Mouse (Mus musculus): Measurements from ENCODE around the gene Six1.
A peak's percentile ranks its signal among the peaks of the same experiment; 100 is the strongest.
"Not testable (repeated sequence)": the region's sequence is repeated elsewhere in the genome, so short reads cannot be mapped to it uniquely, and the experiment has no call there.

Six1 gene

DNA sequence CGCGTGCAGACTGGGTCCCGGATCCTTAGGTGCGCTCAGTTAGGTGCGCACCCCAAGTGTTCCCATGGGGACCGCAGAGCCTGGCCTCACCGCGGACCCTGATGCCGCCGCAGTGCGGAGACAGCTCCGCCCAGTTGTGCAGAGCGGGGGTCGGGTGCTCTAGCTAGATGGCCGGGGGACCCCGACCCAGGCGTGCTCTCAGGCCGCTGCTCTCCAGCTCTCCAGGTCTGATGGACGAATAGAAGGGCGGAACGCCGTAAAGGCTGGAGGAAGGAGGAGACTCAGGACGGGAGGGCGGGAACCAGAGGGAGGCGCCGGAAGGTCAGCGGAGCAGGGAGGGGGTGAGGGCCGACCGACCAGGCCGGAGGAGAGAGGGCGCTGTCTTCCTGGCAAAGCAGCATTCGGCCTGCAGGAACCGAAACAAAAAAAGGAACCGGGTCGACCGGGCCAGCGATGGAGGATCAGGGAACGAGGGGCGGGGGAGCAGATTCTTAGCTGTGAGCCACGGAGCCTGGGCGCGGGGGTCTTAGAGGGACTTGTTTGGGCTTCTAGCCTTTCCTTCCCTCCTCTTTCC is at the start of gene Six1:
TSS of gene Six1 (minus strand) at position 220 of the 574 bp plus-strand sequence.
- DNase-seq (ENCODE audit: low spot score in 2 of 2) = peak in 1 of 2 experiments; percentile 3

DNA sequence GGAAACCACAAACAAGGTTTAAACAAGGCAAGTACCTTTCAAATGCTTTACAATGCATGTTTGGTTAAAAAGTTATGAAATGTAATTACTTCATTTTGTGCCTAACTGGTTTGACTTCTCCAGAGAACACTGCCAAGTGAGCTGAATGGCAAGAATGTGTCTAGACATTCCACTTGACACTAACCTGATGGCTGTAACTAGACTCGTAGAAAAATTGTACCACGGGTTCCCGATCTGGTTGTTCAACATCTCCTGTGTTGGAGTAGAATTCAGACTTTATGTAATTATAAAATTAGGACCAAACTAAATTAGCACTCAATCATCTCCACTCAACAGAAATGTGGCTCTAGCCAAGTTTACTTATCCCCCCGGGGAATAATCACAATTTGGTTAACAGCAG is 44.9 kb upstream of the Six1 start:
- DNase-seq (ENCODE audit: low spot score in 2 of 2) = no peak

DNA sequence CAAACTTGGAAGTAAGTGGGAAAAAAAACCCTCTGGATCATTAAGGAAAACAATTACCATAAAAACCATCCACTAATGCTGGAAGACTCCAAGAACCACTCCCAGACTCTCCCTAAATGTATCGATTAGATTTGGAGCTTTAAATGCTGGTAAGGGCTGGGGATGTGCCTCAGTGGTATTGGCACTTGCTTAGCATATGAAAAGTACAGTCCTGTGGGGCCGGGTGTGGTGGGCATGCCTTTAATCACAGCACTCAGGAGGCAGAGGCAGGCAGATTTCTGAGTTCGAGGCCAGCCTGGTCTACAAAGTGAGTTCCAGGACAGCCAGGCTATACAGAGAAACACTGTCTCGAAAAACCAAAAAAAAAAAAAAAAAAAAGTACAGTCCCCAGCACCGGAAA is 42.5 kb upstream of the Six1 start:
- not testable (repeated sequence) for DNase-seq (ENCODE audit: low spot score in 2 of 2)

DNA sequence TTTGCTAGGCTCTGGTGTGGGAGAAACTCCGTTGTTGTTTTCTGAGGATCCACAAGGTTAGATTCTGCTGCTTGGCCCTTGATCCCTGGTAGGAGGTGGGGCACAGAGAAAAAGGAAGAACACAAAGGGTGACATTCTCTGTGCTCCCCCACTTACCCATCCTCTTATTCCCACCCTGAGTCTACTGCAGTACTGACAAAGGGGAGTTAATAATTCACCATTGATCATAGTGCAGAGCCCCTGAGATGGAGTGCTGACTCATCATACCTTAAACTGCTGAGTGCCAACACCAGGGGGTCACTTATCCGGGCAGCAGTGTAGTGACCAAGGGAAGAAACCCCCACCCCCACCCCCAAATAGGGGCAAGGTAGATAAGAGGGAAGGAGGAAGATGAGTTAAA is 40.9 kb upstream of the Six1 start:
- DNase-seq (ENCODE audit: low spot score in 2 of 2) = no peak

DNA sequence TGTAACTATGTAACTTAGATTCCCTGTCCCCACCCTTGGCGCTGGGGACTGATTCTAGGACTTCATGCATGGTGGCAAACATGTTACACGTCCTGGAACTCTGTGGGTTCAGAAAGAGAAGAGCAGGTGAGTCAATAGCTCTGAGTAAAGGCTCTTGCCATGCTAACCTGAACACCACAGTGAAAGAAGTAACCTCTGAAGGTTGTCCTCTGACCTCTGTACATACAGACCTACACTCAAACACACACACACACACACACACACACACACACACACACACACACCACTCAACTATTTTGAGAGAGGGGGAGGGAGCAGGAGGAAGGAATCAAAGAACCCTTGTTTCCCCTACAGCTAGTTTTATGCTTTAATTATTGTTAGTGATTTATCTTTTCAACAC is 40.5 kb upstream of the Six1 start:
- DNase-seq (ENCODE audit: low spot score in 2 of 2) = no peak

DNA sequence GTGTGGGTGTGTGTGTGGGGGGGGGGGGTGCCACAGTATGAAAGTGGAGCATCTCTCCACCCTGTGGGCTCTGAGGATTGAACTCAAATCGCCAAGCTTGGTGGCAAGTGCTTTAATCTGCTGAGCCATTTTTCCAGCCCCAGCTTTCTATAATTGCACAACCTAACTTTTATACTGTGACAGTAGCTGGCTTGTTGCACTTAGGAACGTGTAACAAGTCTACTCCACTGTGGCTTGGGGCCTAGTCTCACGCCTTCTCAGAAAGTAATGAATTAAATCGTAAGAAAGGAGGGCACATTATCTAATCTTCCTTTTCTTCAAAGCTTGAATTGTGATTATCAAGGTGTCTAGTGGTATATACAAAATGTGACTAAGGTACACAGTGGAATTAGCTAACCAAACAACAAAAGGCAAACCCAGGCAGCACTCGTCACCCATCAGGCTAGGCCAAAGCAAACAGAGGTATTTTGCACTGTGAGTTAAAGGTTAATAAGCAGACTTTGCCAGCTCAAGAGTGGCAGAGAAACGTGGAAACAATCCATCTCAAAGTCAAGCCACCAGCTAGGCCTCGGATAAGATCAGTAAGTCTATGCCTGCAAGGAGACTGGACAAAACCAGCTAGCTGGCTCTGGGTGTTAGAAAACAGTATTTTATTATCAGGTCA is 37.1 kb upstream of the Six1 start:
- DNase-seq (ENCODE audit: low spot score in 2 of 2) = no peak

DNA sequence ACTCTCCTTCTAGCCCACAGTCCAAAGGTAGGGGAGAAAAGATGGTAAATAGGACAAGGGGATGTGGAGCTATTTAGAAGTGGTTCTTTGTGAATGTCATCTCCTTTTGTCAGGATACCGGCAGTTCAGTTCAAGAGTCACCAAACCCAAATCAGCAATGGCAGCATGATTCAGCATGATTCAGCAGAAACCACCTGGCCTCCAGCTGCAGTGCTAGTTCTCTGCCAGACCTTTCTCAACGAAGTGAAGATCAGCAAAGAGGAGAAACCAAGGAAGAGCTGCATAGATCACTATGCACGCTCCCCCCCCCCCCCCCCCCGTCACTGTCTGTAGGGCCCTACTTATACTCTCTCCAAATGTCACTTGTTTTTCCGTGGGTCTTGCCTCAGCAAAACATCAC is 35.2 kb upstream of the Six1 start:
- no peak for DNase-seq (ENCODE audit: low spot score in 2 of 2)

DNA sequence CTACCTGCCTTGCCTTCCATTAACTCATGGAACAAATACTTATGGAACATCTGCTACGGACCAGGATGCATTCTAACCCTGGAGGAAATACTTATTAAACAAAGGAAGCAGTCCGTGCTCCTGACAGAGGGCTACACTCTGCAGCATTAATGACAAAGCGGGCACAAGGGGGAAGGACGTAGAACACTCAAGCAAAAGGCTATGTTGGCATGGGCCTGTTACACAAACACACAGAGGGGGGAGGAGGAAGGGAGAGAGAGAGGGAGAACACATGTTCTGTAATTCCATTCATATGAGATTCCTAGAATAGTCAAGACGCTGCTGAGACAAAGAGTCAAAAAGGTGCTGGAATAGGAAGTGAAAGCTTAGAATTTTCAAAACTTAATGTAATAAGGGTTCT is 34.8 kb upstream of the Six1 start:
- DNase-seq (ENCODE audit: low spot score in 2 of 2) = no peak

DNA sequence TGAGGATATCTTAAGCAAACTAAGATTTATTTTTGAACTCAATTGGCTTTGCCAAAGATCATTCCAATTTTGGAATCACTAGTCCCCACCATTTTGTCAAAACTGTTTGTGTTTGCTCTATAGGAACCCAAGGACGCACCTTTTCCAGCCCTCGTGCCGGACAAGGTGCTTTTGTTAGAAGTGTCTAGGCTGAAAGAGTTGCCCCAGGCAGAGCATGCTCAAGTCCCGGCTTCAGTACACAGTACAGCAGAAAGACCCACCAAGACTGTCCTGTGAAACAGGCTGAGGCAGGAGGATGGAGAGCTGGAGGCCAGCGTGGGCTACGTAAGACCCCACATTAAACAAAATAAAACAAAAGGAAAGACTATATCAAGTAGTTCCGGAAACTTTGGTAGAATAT is 33.4 kb upstream of the Six1 start:
- no peak for DNase-seq (ENCODE audit: low spot score in 2 of 2)

DNA sequence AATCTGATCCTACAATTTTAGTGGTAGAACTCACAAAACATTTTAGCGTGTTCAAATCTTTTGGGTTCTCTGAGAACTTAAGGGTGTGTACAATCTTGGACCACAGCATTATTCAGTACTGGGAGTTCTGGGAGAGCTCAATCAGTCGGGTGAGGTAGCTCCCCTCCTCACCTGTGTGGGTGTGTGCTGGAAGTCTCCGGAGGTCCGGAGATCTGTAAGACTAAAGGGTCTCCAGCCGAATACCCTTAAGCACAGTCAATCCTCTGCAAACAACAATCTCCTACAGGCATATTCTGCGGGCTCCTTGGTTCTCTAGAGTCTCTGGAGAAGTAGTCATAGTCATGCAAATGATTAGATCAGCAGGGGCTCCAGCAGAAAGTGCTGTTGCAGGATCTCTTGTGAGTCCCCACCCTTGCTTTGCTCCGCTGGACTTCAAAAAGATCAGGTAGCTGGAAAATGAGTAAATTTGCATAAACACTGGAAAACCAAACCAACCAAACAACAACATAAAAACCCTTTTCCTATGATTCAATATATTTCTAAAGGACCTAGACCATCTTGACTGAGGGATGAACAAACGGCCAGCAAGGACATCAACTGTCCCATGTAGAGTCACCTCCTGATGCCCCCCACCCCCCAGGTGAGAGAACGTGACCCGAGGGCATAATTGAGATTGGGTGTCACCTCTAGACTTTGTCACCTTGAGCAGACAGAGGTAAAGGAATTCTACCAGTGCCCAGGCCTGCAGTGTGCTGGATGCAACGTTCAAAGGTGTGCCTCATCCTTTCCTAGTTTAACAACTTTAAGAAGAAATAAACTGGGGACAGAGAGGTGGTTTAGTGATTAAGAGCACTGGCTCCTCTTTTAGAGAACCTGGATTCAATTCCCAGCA is 32.3 kb upstream of the Six1 start:
- no peak for DNase-seq (ENCODE audit: low spot score in 2 of 2)

DNA sequence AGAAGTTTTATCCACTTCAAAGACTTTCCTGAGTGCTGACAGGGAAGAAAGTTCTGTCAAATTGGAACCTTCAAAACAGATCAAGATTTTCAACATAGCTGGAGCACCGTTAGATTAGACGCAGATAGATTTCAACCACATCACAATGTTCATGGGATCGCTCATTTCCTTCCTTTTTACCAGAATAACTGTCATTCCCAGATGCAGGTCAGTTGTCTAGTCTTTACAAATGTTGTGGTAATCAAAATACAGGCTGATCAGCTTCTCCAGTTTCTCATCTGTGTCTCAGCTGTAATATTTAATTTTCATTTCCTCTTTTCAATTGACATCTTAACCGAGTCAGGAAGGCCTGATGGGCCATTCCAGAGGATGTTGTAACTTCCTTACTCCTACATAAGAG is 30.1 kb upstream of the Six1 start:
- DNase-seq (ENCODE audit: low spot score in 2 of 2) = no peak

DNA sequence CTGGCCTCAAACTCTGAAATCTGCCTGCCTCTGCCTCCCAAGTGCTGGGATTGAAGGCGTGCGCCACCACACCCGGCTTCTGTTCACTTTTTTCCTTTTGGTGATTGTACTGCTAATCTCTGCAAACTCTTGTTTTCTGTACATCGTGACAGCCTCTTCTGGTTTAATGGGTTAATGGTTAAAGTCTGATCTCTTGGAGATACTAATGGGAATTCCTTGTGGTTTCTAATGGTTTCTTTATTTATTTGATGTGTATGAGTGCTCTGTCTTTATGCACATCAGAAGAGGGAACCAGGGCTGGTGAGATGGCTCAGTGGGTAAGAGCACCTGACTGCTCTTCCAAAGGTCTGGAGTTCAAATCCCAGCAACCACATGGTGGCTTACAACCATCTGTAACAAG is 28.1 kb upstream of the Six1 start:
- not testable (repeated sequence) for DNase-seq (ENCODE audit: low spot score in 2 of 2)

DNA sequence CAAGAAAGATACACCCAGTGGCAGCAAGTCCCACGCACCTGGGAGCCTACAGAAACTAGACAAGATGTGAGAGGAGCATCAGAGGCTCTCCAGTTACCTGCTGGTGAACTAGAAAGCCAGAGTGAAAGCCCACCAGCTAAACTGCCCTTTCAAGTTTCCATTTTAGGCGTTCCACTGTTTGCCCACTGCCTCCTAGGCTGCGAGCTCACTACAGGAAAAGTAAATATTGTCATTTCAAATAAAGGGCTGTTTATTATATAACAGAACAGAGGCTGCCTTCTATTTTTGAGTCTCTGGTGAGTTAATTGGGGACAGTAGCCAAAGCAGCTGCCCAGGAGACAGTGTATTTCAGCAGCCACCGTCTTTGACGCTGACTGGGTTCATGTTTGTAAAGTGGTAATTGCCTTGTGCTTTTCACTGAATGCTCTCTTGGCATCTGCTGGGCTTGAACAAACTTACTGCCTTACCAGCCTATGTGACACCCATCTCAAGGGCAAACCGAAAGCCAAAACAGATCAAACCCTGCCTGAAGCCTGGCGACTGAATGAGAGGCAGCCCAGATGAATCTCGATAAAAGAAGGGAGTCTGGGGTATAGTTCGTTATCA is 7.2 kb upstream of the Six1 start:
- no peak for DNase-seq (ENCODE audit: low spot score in 2 of 2)

DNA sequence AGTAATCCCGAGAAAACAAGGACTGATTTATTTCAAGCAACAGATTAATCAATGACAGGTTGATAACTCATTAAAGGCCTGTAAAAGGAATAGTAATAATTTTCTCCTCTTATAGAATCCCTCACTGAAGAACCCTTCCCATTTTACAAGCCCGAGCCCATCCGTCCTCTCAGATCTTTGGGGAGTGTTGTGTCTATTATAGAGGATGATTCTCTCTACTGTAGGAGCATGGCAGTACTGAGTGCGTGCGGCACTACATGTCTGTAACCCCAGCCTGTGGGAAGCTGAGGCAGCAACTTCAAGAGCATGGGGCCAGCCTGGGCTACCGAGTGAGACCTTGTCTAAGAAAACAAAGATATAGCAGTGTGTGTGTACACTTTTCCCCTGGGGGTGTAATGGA is 3.8 kb upstream of the Six1 start:
- no peak for DNase-seq (ENCODE audit: low spot score in 2 of 2)

DNA sequence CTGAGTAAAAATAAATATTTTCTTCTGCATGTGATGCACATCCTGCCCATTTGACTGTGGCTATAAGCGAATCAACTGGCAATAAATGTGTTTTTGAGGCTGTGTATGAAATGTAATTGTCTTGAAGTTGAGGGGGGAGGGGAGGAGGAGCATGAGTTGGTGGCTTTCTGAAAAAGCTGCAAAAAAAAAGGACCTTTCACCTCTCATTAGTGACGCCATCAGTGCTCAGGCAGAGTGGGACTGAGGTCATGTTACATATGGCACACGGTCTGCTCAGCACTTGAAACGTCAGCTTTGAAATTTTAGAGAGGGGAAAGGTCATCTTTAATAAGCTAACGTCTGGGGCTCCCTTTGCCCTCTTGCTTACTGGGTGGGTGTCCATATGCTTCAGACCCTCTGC is 1.8 kb upstream of the Six1 start:
- no peak for DNase-seq (ENCODE audit: low spot score in 2 of 2)

DNA sequence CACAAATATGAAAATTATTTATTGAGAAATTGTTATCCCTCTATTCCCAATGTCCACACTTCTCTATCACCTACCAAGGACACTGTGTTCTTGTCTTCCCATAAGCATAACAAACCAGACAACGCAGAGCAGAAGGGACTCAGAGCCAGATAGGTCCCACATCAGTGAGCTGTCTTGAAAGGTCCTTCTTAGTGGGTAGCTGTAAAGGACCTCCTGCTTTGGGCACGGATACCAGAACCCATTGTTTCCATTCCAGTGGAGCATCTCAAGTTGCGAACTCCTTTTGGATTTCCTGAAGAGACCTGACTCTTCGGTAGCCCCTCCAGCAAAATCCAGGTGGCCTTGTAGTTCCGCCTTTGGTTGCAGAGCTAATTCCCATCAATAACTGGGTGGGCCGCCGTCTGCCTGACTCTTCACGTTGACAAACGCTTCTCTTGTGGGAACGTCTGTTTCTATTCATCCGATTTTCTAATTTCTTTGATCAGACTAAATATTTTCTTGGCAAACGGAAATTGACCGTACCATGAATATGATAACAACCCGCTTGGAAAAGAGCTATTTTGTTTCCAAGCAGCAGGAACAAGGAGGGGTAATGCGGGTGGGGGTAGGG is 994 bp upstream of the Six1 start:
- peak in 1 of 2 experiments; percentile 5 for DNase-seq (ENCODE audit: low spot score in 2 of 2)

DNA sequence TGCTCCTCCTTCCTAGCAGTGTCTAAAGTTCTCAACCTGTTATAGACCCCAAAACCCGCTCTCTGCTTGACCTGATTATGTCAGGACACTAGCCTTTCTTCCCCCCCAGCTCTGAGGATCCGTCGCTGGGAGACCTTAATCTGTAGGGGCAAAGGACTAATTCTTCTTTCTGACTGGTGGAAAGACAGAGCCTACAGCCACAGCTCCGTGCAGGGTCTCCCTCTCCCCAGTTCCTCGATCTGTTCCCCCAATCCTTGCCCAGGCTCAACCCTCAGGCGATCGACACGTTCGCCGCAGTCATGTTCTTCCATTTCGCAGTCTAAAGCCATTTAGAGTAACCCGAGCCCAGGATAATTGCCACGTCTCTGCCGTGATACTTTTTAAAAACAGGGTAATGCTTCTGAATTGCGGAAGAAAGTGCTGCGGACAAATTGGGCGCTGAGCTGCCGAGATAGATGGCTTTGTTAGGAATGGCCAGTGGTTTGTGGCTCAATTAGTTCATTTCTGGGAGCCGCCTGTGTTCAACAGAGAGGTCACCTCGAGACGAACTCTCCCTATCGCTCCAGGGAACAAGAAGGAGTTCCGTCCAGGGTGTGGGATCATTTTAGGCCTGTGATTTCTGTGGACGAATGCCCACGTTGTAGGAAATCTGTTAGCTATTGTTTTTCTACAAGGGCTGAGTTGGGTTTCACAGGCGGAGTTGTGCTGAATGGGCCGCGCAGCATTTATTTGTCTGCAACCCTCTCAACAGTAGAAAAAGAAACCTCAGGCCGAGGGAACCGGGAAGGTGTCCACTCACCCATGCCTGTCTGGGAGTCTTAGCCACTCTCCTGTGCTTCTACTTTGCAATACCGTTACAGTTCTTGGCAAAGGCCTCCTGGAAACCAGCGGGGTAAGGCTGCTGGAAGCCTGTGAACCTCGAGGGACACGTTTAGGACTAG is 766 bp downstream of the Six1 start:
- peak in 1 of 2 experiments; percentile 21 for DNase-seq (ENCODE audit: low spot score in 2 of 2)

DNA sequence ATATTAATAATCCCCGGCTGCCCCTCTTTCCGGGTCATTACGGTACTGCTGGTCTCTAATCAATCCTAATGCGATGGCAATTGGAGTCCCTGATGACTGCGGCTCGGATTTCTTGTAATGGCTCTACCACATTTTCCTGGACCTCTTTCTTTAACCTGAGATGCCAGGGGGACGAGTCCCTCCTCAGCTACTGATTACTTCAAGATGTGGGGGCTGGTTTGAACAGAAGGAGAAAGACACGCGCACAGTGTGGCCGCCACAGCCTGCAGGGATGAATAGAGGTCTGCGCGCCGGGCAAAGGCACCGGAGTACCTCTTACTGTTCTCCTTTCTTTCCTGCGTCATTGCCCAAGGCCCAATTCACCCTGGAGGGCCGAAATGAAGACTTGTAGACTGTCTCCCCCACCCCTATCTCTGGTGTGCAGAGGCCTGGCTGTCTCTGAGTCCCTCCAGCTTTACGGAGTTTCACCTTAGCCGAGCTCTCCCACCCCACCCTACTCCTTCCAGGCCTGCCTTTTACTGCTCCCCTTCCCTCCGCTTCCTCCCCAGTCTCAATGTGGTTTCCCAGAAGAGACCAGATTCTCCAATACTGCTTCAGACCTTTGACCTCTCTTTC is 1.5 kb downstream of the Six1 start:
- no peak for DNase-seq (ENCODE audit: low spot score in 2 of 2)

DNA sequence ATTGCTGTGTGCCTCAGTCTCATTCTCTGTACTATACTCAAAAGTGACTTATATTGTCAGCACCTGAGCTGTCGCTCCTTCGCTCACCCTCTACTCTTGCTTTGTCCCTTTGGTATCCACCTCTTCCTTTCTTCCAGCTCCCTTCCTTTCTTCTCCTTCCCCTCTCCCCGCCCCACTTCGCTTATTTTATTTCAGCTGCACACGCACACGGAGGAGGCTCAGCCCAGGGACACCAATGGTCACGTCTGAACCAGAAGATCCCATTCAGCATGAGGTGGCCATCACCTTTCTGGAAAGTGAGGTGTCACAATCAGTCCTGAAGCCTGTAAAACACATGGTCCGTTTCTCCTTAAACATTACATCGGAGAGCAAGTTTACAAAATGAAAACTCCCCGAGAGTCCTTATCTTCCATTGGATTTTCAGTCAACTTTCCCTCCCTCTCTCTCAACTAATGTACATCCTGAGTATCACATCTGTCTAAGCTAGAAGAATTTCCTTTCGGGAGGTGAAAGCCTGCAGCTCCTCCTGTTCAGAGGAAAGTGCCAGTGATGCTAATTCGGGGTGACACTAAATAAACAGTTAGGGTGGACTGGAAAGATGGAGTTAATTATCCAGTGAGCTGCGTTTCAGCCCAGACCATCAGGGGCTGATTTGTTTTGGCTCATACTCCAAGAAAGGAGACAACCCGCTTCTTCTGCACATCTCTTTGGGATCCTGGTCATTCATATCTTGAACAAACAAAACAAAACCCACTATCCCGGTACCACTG is 2.7 kb downstream of the Six1 start:
- no peak for DNase-seq (ENCODE audit: low spot score in 2 of 2)

DNA sequence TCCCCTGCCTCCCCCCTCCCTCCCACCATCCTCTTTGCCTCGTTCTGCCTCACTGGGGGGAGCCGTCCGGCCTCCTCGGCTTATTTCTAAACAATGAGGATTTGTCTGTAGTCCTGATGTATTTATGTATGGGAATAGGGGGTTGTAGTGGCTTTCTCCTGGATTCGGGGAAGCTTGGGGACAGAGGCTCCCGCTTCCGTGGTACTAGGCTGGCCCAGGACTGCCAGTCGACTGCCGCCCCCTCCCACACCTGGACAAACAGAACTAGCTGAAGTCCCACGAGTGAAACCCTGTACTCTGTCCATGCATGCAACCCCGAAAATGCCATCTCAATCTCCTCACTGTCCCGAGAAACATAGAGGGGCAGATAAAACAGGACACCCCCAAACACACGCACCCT is 3.4 kb downstream of the Six1 start:
- no peak for DNase-seq (ENCODE audit: low spot score in 2 of 2)
